Mouse (Mus musculus): ENCODE data around the gene Arpp19.

Arpp19 gene

DNA sequence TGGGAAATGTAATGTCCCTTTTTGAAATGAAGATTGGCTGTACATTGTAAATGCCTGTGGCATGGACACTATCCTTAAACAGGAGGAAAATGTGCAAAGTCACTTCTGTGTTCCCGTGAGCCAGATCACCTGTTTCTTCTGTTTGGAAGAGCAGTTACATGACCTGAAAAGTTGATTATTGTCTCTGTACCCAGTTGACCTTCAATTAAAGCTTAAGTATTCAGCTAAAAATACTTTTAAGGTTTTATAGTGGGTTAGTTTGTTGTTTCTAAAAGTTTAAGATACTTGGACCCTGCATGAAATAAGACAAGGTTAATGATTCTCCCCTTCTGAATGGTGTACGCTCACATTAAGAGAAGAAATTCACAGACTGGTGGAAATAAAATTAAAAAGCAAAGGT, 3.2 kb downstream of the Arpp19 start:
- DNase-seq, result no peak

DNA sequence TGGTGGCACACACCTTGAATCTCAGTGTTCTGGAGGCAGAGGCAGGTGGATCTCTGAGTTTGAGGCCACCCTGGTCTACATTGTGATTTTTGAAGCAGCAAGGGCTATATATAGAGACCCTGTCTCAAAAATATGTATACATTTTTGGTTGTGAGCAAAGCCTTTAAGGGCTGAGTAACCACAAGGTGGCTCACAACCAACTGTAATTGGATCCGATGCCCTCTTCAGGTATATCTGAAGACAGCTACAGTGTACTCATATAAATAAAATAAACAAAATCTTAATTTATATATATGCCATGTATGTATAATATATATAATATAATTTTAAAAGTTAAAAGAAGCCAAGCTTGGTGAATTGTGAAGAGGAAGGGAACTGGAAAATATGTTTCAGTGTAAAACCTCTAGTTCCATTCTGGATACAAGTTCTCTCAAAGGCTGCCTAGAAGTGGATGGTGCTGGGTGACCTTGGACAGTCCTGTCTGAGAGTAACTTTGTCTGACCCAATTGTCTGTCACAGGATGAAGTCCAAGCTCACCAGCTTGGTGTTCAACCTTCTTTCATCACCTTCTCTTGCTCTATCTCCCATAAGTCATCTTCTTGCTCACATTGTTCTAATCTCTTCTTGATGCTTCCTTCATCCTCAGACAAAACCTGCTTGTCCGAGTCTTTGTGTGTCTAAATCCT, 4.6 kb downstream of the Arpp19 start:
- DNase-seq, result no peak

DNA sequence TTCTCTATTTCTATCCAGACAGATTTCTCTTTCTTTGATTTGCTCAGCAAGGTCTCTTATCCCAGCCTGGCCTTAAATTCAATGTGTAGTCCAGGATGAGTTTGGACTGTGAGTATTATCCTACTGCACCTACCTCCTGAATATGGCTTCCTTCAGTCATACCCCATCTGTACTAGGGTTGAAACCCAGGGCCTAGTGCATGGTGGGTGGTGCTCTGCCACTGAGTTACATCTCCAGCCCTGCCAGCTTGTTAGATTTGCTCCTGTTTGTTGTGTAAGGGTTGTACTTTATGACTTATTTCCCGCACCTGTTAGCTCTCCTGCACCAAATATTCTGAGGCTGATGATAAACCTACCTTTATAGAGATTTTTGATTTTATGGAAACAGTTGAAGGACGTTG, 5.8 kb downstream of the Arpp19 start:
- no peak for DNase-seq

DNA sequence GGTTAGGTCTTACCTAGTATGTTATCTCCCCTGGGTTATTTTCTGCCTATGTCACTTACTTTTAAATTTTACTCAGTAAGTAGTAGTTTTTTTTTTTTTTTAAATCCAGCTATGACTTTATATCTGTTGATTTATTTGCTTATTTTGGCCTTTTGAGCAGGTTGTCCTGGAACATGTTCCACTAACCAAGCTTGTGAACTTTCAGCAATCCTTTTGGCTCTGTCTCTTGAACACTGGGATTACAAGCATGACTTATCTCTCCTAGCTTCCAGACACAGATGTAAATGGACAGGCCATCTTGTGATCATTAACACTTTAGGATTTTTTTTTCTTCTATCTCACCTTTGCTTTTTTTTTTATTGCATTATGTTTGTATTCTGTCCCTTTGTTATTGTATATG, 9.7 kb downstream of the Arpp19 start:
- no peak for DNase-seq

DNA sequence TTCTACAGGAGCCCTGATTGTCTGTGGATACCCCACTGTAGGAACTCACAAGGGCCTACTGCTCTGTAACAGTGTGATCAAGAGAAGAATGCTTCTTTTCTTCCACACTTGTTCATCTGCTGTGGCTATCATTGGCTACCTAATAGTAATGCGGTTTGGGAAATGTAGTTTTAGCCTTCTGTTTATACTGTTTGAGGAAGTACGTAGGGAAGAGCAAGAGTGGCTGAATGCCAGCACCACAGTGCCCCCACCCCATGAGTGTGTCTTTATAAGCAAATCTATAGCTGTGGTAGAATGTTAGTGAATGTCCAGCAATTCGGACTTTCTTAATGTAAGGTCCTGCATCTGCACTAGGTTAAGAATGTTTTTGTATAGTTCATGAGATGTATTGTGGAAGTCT, 11.7 kb downstream of the Arpp19 start:
- no peak for DNase-seq

DNA sequence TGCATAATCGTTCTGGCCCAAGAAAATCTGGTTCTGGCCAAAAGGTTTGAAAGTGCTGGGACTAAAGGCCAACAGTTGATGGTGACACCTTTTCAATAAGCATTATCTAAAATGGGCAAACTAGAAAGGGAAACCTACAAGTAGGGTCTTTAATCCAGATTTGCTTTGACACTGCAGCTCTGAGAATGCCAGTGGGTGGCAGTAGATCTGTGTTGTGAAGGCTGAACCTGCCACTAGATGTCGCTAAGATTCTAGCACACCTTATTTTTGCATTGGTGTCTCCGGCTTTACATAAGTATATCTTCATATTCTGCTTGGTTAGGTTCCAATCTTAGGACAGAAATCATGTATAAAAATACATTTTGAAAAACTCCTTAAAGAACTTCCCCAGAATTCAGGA, 12.6 kb downstream of the Arpp19 start:
- peak; percentile 83 to 84 for DNase-seq

DNA sequence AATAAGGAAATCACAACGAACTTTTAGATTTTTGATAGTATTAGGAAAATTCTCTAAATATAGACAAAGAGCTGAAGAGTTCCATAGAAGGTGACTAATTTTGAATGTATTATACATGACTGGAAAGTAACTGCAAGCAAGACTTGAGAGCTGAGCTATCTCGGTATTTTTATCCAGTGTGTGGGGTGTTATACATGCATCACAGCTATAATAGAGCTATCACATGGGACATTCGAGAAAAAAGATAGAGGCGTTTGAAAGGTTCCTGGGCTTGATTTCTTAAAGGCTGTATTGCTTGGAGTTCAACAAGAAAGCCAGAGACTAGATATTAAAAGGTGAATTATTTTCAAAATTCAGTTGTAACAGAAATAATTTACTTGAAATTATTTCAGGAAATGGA, 14.4 kb downstream of the Arpp19 start:
- DNase-seq, result no peak

DNA sequence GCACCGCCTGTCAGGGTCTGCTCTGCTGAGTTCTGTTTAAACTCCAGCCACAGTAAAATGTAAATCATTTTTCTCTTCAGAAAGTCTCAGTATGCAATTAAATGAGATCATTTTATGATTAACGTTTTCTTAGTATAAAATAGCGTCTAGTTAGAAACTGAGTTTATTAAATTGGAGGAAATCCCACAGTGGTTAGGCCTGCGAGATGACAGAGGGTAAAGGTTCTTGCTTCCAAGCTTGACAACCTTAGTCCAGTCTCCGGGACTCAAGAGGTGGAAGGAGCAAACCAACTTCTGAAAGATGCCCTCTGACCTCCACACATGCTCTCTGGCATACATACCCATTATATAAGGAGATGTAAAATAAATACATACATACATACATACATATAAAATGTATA, 17.6 kb downstream of the Arpp19 start:
- DNase-seq, result no peak

DNA sequence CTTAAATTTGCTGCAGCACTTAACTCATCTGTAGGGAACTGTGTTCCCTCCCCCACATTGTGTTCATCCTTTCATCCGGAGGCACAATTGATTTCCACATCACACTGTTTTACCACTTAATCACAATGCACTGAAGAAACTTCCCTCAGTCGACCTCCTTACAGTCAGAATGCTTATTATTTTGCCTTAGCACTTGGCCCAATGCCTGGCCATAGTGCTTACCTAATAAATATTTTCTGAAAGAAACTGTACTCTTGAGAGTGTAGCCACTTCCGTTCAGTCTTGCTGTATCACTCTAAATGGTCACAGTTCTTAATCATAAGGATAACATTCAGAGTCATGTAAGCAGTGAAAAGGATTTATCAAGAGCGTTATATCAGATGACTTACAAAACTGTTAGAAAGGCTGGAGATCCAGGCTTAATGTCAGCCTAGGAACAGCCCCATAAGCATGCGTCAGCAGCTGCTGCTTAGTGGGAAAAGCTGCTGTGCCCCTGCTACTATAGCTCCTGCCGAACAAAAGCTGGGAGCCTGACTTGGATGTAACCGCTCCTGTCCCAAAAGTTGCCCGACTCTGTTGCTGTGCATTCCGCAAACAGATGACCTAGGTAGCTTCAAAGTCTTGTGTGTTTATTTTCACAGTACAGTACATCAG, 27.4 kb downstream of the Arpp19 start:
- no peak for DNase-seq

DNA sequence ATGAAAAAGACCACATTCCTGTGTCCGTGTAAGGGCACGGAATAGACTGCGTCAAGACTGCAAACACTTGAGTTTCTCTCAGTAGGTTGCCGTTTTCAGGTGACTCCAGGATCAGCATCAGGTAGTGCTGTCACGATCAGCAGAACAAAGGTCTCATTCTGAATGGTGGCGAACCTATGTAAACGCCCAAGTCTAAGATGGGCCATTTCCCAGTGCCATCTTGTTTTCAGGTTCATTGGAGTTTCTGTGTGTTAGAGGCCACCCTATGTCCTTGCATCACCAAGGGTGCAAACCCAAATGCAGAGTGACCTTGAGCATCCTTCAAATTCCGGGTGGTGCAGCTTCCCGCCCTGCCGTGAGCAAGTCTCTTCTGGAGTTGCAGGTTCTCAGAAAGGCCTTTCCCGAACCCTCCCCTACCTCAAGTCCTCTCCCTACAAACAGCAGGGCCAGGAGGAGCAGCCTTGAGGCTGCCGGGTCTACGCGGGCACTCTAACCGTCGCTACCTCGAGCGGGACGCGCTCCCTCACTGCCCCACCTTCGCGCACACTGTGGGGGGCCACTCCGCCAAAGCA, 33.1 kb downstream of the Arpp19 start, which contains the start of gene Myo5a:
Gene Myo5a (plus strand): TSS at position 559 of the 572 bp plus-strand sequence.
- DNase-seq, result no peak

DNA sequence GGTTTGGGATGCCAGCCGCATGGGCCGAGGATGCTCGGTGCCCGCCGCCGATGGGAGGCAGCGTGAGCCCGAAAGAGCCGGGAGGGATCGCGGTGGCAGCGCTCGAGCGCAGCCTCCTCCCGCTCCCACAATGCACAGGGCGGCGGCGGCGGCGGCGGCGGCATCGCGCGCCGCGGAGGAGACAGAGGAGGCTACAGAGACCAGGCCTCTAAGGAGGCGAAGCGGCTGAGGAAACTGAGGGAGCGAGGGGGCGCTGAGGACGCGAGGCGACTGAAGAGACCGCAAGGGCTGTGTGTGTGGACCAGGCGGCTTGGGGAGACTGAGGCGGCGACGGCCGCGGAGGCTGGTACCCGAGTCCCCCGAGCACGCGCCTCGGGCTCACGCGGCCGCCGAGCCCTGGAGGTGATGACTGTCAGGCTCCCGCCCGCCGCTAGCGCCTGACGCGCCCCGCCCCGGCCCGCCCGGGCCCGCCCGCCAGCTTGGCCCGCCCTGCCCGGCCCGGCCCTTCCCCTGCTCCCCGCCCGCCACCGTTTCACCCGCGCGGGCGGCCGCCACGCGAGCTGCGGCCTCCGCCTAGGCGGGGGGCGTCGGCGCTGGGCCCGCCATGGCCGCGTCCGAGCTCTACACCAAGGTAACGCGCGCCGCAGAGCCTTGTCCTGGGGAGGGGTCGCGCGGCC, 33.8 kb downstream of the Arpp19 start:
- DNase-seq, result peak; percentile 87 to 90

DNA sequence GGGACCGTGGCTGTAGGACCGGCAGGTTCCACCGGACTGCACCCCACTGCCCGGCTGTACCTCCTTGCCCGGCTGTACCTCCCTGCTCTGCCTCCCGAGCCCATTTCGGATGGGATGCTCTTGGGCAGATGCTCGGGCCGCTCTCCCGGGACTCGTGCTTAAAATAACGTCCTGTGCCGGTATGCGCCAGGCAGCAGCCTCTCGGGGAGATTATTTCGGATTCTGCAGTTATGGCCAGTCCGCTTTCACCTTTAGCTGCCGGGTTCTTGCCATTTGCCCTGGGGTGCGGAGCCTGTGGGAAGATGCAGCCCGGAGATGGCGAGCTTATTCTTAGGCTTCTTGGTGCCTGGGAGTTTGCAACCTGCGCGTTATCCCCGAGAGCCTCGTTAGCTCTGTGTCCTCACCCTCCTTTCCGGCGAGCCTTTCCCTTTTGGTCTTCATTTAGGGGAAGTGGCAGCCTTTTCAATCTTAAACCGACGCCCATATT, 34.3 kb downstream of the Arpp19 start:
- DNase-seq, result no peak

DNA sequence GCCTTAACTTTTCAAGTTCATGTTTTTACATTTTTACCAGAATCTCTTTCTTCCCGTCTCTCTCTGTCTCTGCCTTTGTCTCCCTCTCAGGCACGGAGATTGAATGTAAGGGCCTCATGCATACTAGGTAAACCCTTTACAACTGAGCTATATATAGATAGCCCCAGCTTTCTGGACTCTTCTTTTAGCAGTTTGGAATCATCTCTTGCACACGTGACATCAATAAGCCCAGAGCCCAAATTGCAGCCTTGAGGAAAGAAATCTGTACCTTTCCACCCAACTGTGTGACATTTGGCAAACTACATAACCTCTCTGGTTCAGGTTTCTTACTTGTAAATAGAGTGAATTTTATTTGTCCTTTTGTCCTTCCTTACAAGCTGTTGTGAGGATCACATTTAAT, 34.9 kb downstream of the Arpp19 start:
- DNase-seq, result peak in 1 of 2 experiments; percentile 20

DNA sequence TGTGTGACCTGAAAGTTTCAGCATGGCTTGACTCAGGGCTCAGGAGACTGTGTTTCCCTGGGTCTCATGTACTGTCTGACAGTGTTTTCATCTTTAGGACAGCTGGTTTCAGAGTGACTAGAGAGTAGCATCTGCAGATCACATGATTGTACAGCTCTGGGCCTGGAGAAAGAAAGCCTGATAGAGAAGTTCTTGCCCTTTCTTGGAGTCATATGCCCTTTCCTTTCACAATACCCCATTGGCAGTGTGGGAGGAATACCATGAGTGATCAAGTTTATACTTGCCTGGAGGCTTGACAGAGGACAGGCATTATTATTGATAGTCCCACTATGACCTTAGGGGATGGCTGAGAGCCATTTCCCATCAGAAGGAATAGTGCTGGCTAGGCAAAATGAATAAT, 39.8 kb downstream of the Arpp19 start:
- no peak for DNase-seq

DNA sequence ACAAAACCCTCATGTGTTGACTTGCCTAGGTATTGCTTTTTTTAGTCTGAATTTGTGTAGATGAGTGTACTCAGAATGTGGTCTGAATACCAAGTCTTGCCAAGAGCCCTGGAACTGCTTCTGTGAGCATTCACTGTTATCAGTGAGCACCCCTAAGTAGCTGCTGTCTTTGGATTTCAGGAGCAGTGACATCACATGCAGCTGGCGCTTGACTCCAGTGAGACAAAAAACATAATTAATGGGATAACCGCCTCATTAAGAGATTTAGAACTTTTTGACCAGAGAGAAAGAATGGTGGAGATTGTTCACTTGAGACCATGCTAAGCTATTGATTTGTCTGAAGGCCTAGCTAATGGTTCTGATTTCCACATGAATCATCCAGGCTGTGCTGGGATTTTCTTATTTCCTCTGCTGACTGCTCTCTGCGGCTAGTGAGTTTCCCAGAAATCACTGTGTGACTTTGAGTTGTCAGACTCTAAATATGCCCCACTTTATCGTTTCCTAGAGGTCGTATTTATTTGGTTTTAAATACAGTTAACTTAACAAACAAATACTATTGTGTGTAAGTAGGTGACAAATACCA, 47.9 kb downstream of the Arpp19 start:
- DNase-seq, result no peak

DNA sequence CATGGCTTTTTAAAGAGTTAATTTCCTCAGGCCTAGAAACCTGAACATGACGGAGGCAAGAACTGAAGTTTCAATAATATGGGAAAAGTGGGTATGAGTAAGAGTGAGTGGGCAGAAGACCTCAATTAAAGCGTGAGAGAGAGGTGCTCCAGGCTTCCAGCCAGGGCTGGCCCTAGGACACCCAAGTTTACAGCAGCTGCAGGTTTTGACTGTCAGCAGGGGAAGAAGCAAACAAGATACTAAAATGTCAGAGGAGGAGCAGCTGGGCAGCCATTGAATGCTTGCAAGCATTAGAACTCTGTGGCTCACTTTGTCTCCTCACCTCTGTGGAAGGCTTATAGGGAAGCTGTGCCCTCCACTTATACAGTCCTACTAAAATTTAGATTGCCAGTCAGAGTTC, 50.4 kb downstream of the Arpp19 start:
- no peak for DNase-seq

DNA sequence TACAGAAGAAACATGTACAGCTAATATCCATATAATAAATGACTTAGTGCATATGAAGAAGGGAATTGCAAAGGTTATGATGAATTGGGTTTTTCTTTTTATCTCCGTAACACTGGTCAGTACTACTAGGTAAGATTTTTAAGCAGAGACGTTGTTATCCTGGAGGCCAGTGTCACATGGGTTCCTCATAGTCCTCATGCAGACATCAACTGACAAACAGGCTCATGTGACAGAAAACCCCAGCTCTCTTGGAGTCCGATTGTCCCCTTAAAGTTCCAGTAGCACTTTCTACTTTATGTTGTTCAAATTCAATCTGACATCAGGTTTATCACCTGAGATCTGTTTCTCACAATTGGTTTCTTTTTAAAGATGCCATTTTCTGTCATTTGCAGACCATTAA, 51.9 kb downstream of the Arpp19 start:
- DNase-seq, result no peak

DNA sequence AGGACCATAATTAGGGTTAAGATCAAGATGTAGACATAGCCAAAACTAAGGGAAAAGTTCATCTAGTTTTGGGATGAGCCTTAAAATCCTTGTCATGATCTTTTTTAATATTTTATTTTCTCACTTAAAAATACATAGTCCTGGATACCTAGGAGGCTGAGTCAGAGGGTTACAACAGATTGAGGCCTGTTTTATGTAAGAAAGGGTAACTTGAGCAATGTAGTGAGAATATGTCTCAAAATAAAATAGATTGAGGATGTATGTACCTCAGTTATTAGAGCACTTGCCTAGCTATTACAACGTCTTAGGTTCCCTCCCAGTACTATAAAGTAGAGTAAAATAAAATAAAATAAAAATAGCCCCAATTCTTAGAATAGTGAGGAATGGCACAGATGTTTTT, 54.7 kb downstream of the Arpp19 start:
- DNase-seq, result no peak

DNA sequence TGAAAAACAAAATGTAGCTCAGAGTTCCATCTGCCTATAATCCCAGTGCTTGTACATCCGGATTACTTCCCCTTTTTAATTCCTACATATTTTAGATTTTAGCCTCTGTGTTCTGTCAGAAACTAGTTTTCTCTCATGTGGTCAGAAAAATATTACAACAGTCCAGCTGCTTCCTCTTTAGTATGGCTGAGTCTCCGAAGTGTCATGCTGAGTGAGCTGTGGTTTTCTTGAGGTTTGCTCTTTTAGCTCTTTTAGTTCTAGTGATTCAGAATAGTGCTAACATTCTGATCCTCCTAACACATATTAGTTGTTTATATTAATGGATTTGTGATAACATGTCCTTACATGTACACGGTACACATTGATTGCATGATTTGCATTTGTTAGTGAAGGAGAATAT, 57.3 kb downstream of the Arpp19 start:
- DNase-seq, result no peak

DNA sequence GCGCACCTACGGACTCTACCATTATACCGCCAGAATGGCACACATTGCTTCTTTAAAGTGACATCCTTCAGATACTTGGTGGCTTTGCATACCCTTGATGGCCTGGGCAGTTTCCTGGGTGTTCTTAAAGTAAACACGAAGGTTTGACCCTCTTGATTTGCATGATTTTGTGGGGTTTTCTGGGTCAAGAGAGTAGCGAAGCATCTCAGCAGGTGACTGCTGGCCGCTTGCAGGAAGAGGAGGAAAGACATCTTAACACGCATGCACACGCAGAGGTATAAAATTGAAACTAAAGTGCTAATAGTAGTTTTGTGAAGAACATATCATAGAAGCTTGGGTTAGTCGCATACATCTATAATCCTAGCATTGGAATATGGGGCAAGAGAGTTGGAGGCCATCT, 61.5 kb downstream of the Arpp19 start:
- DNase-seq, result no peak

DNA sequence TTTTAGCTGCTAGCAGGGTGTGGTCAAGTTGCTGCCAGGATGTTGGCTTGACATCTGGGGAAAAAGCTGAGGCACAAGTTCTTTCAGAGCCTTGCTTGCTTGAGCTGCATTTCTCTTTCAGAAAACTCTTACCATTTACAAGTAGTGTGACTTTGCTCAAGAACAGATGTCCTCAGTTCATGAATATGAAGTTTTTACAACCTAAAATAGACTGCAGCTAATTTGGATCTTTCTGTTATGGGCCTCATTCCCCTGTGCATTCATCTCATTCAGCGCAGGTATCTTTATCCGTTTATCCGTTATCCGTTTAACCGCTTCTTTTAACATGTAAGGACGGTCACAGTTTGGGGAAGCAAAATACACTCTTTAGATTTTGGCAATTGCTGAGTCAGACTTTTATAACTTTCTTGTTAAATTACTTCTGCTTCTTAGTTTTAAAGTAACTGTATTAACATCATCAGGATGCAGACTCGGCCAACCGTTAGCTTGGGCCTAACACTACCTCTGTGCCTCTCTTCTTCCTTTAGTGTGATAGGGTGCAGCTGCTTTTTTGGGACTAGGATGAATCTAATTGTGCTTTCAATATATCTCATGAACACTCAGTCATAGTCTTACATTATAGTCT, 62.9 kb downstream of the Arpp19 start:
- DNase-seq, result no peak

DNA sequence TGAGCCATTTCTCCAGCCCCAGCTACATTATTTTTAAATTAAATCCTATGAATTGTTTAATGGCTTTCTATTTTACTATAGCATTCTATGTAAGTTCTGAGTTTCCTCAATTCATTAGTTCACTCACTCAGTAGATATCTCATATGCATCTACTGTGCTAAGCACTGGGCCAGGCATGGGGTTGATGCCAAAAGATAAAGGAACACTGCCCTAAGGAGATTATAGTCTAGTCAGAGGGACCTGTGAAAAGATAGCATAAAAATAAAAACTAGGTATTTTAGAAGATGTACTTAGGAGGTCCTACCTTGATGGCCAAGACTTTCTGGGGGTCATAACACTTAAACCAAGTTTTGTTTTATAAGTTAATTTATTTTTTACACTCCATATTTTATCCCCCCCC, 64.7 kb downstream of the Arpp19 start:
- DNase-seq, result no peak

All from cerebellum, postnatal 14 days (tissue).